Mouse (Mus musculus) colon, adult 2 months (tissue): ENCODE results near the gene Gm10234. TPM values are rescaled to one million over a fixed set of nuclear protein-coding genes. Genes with fewer than 3 reads are reported as not detected.

Source experiments
- polyA plus RNA-seq: library from polyadenylated mRNA; depleted of rRNA; stranded (reverse); fragments of >200 nt; gene quantifications from 2 replicates; pipeline ENCODE4 v1.2.3, GENCODE M21; 2012; rRNA removed

Gene Gm10234
- not detected in 2 replicates for polyA plus RNA-seq

DNA sequence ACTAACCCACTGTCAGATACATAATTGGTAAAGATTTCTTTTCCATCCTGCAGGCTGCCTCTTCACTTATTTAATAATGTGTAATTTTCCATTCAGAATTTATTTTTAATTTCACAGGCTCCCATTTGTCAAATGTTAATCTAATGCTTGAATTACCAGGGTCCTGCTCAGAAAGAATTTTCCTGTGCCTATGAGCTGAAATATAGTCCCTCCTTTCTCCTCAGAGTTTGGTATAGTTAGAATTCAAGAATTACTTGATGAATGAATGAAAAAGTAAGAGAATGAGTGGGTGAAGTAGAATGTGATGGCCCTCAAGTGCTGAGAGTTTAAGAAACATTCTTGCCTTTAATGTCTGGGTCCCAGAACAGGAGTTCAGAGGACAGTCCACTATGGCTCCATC is at the start of gene Gm10234:
Gene Gm10234 (plus strand): TSS at position 301 of the 400 bp plus-strand sequence.

Other genes starting within 250 kb of the Gm10234 start
- gene Kbtbd8, start 204.9 kb upstream of the Gm10234 start, polyA plus RNA-seq, result 0.15 and 0.19 TPM in 2 replicates